Comparison of ENCODE assay signal across 27 mouse cellular contexts in genomic region chr17:80670395-80670794, GRCm38 (mm10).
"Had no signal": no experiment of that assay in that cellular context is flagged by ENCODE, and none has a peak within 500 bp of the region (broad histone marks: within the 10 kb centered on the region; RNA-seq: fewer than 3 reads in every experiment).

No protein-coding gene starts in this region.

- H3K27ac ChIP-seq: gastrocnemius, adult 2 months; heart, adult 2 months; heart, embryonic 13.5 days; heart, embryonic 15.5 days; hindbrain, embryonic 10.5 days; hindbrain, embryonic 12.5 days; hindbrain, embryonic 15.5 days; hindbrain, postnatal 0 days; intestine, embryonic 15.5 days; left cerebral cortex, adult 2 months; limb, embryonic 10.5 days; limb, embryonic 12.5 days; liver, embryonic 13.5 days; liver, embryonic 15.5 days had no signal

- H3K4me1 ChIP-seq: hindbrain, embryonic 10.5 days; hindbrain, embryonic 12.5 days; liver, embryonic 13.5 days; liver, embryonic 15.5 days had no signal

- H3K27me3 ChIP-seq: heart, embryonic 13.5 days; heart, embryonic 15.5 days; hindbrain, embryonic 12.5 days; hindbrain, embryonic 15.5 days; intestine, embryonic 15.5 days; limb, embryonic 12.5 days; liver, embryonic 13.5 days; liver, embryonic 15.5 days had no signal

- H3K4me2 ChIP-seq: heart, embryonic 11.5 days; heart, embryonic 13.5 days; heart, embryonic 15.5 days; hindbrain, embryonic 12.5 days; hindbrain, embryonic 15.5 days; intestine, embryonic 15.5 days; limb, embryonic 12.5 days; liver, embryonic 11.5 days; liver, embryonic 13.5 days; liver, embryonic 15.5 days had no signal

- H3K9me3 ChIP-seq: heart, embryonic 13.5 days; heart, embryonic 15.5 days; hindbrain, embryonic 10.5 days; hindbrain, embryonic 12.5 days; hindbrain, embryonic 15.5 days; intestine, embryonic 15.5 days; limb, embryonic 10.5 days; limb, embryonic 12.5 days; liver, embryonic 13.5 days; liver, embryonic 15.5 days had no signal

- DNase-seq: gastrocnemius, adult 2 months; gastrocnemius, postnatal 10 days; gastrocnemius, postnatal 25 days; heart, adult 2 months; heart, postnatal 4 days; kidney, adult 18-20 months; kidney, adult 8-10 months; kidney, postnatal 10 days; kidney, postnatal 36 days; layer of hippocampus, adult 9-11 months; layer of hippocampus, postnatal 36 days; liver; liver, embryonic 13.5 days had no signal

- H3K4me3 ChIP-seq: gastrocnemius, adult 2 months; heart, adult 2 months; heart, embryonic 13.5 days; heart, embryonic 15.5 days; hindbrain, embryonic 10.5 days; hindbrain, embryonic 12.5 days; hindbrain, embryonic 15.5 days; intestine, embryonic 15.5 days; left cerebral cortex, adult 2 months; limb, embryonic 10.5 days; limb, embryonic 12.5 days; liver, embryonic 13.5 days; liver, embryonic 15.5 days had no signal

- H3K36me3 ChIP-seq: heart, embryonic 13.5 days; heart, embryonic 15.5 days; hindbrain, embryonic 10.5 days; hindbrain, embryonic 12.5 days; hindbrain, embryonic 15.5 days; intestine, embryonic 15.5 days; limb, embryonic 10.5 days; liver, embryonic 13.5 days; liver, embryonic 15.5 days had no signal

- ATAC-seq: hindbrain, postnatal 0 days; intestine, embryonic 15.5 days; intestine, postnatal 0 days had no signal

- H3K9ac ChIP-seq: heart, embryonic 13.5 days; heart, embryonic 15.5 days; hindbrain, embryonic 12.5 days; hindbrain, embryonic 15.5 days; intestine, embryonic 15.5 days; limb, embryonic 12.5 days; liver, embryonic 13.5 days; liver, embryonic 15.5 days had no signal
